Mouse (Mus musculus): ENCODE measurements at regions not wholly inside any gene's neighbourhood (a gene's known extent, or its start where the extent isn't known, plus 50 kb on each side); places are given as distances from the start of the nearest gene placed in this dataset.

GRCm38 (mm10) chr8:4417141-4417540 lies 75.7 kb upstream of the Cers4 start:
- TF ChIP-seq CTCF (IDR thresholded peaks at IDR 0.05; ENCODE audit: control insufficient read depth, insufficient read depth, low read length) (no peak), POLR2A (IDR thresholded peaks at IDR 0.05; ENCODE audit: borderline replicate concordance, control insufficient read depth, low read depth, low read length) (no peak)
